Mouse (Mus musculus) lung, adult 2 months (tissue): ENCODE measurements around the gene Ajuba. TPM values are rescaled to one million over a fixed set of nuclear protein-coding genes. Genes with fewer than 3 reads are reported as not detected.

Source experiments
- DNase-seq: peaks from one replicate; pipeline ENCODE4 v3.0.0; 2022
- H3K4me1 ChIP-seq: fragments of 200-500 bp; 2 replicates; pipeline ENCODE4 v1.6.1; 2011; ENCODE audit warnings: low read length; ENCODE audit not compliant: control insufficient read depth, insufficient read depth
- H3K4me3 ChIP-seq: fragments of 200-500 bp; replicated peaks from 2 replicates; pipeline ENCODE3; 2011; ENCODE audit warnings: low read depth, mild to moderate bottlenecking, control low read depth, low read length; ENCODE audit errors: extremely low read depth
- CTCF ChIP-seq: fragments of 200-500 bp; IDR thresholded peaks from 2 replicates; pipeline ENCODE4 v1.5.1; 2011; ENCODE audit warnings: mild to moderate bottlenecking, low read length, control low read depth; ENCODE audit not compliant: insufficient read depth
- POLR2A ChIP-seq: fragments of 200-500 bp; IDR thresholded peaks from 2 replicates; pipeline ENCODE4 v1.6.1; 2011; ENCODE audit warnings: low read depth, mild to moderate bottlenecking, control low read depth, low read length, borderline replicate concordance; ENCODE audit errors: extremely low read depth
- WGBS: fragments of 180-500 bp; shearing (Covaris S2); methylation state at CpG from one replicate; pipeline ENCODE4 v1.1.7; 2018; 5-methylcytosine and 5-hydroxymethylcytosine counted together
- polyA plus RNA-seq: library from polyadenylated mRNA; depleted of rRNA; stranded (reverse); fragments of >200 nt; gene quantifications from 2 replicates; pipeline ENCODE4 v1.2.3, GENCODE M21; 2012; rRNA removed

Gene Ajuba
- polyA plus RNA-seq, 1 experiment, result 49.6 TPM

GRCm38 (mm10) chr14:54523600-54523999, 53.8 kb downstream of the Ajuba start:
- no peaks in the 10 kb centered on the region for H3K4me1 ChIP-seq
- no peak overlapping the region for H3K4me3 ChIP-seq
- DNase-seq, result no peak
- 40% methylated on average over 6 of the region's 6 CpGs for WGBS
- no peak for TF ChIP-seq CTCF
- no peak for TF ChIP-seq POLR2A

Other genes with a start within 250 kb of the Ajuba start
- gene Oxa1l, start 216.7 kb downstream of the Ajuba start, polyA plus RNA-seq, result 95.3 and 98.1 TPM in 2 replicates
- 23.1 and 29.2 TPM in 2 replicates for gene Slc7a7, start 159.8 kb downstream of the Ajuba start, polyA plus RNA-seq
- 185 and 290 TPM in 2 replicates for gene Mrpl52, start 150.6 kb downstream of the Ajuba start, polyA plus RNA-seq
- gene Mmp14, start 145.9 kb downstream of the Ajuba start, polyA plus RNA-seq, result 119 and 130 TPM in 2 replicates
- 184 and 199 TPM in 2 replicates for gene Lrp10, start 113.4 kb downstream of the Ajuba start, polyA plus RNA-seq
- gene Rem2, start 101.5 kb downstream of the Ajuba start, polyA plus RNA-seq, result 3.0 TPM in 2 replicates
- gene Prmt5, start 60.0 kb downstream of the Ajuba start, polyA plus RNA-seq, result 15.1 and 20.2 TPM in 2 replicates
- 7.4 and 7.9 TPM in 2 replicates for gene Haus4, start 22.9 kb downstream of the Ajuba start, polyA plus RNA-seq
- 6.5 and 7.3 TPM in 2 replicates for gene 4931414P19Rik, start 28.4 kb upstream of the Ajuba start, polyA plus RNA-seq
- 129 and 146 TPM in 2 replicates for gene Psmb5, start 40.5 kb upstream of the Ajuba start, polyA plus RNA-seq
- not detected in 2 replicates for gene Psmb11, start 43.9 kb upstream of the Ajuba start, polyA plus RNA-seq
- gene Gm17606, start 63.4 kb upstream of the Ajuba start, polyA plus RNA-seq, result not detected in 2 replicates
- gene Cdh24, start 63.8 kb upstream of the Ajuba start, polyA plus RNA-seq, result 2.8 and 2.9 TPM in 2 replicates
- 49.8 and 50.5 TPM in 2 replicates for gene 1700123O20Rik, start 108.7 kb upstream of the Ajuba start, polyA plus RNA-seq
- gene Acin1, start 109.4 kb upstream of the Ajuba start, polyA plus RNA-seq, result 100 and 121 TPM in 2 replicates
- gene Gm29776, start 121.3 kb upstream of the Ajuba start, polyA plus RNA-seq, result 0.43 and 0.56 TPM in 2 replicates
- 0.57 and 1.1 TPM in 2 replicates for gene Cebpe, start 134.6 kb upstream of the Ajuba start, polyA plus RNA-seq
- gene Slc7a8, start 204.4 kb upstream of the Ajuba start, polyA plus RNA-seq, result 2.9 and 4.0 TPM in 2 replicates
- not detected in 2 replicates for gene Rnf212b, start 236.6 kb upstream of the Ajuba start, polyA plus RNA-seq